9 mouse cellular contexts compared by ENCODE assay signal in genomic region chr7:89998624-89999006, GRCm38 (mm10). TPM values are rescaled to one million over a fixed set of nuclear protein-coding genes. Genes with fewer than 3 reads are reported as not detected.
A peak's percentile ranks its signal among the peaks of the same experiment; 100 is the strongest.
DNase-seq lines count a peak whose midpoint lies in the region; ATAC-seq lines count a peak whose summit lies in the region.
"Had no signal": no experiment of that assay in that cellular context is flagged by ENCODE, and none has a peak within 500 bp of the region (broad histone marks: within the 10 kb centered on the region; RNA-seq: fewer than 3 reads in every experiment).

No protein-coding gene starts in this region.

- H3K27ac ChIP-seq in liver, embryonic 12.5 days, result 0 out of 2 replicates have a peak overlapping the region, but pooled peaks have one; percentile 36
- no peak overlapping the region for H3K27ac ChIP-seq in liver, embryonic 11.5 days (ENCODE audit: low read depth, low read length)
- no peak overlapping the region for H3K27ac ChIP-seq in hindbrain, embryonic 14.5 days
- H3K27ac ChIP-seq in neural tube, embryonic 12.5 days, result no peak overlapping the region
- H3K27ac ChIP-seq: limb, embryonic 13.5 days had no signal

- H3K4me1 ChIP-seq in liver, embryonic 12.5 days, result peaks cover 19% of the 10 kb centered on the region
- no peaks in the 10 kb centered on the region for H3K4me1 ChIP-seq in liver, embryonic 11.5 days (replicated peaks; ENCODE audit: control insufficient read depth, insufficient read depth, low read length)
- peaks cover 4% of the 10 kb centered on the region; the same call in 1 of the 2 replicates for H3K4me1 ChIP-seq in hindbrain, embryonic 14.5 days (replicated peaks; ENCODE audit: control insufficient read depth, insufficient read depth, low read length)
- H3K4me1 ChIP-seq in neural tube, embryonic 12.5 days, result no peaks in the 10 kb centered on the region; the same call in 1 of the 2 replicates

- H3K4me3 ChIP-seq in liver, embryonic 12.5 days, result no peak overlapping the region
- no peak overlapping the region for H3K4me3 ChIP-seq in liver, embryonic 11.5 days (ENCODE audit: low read depth, low read length)
- H3K4me3 ChIP-seq in hindbrain, embryonic 14.5 days (replicated peaks; ENCODE audit: low read length), result no peak overlapping the region
- no peak overlapping the region for H3K4me3 ChIP-seq in neural tube, embryonic 12.5 days
- H3K4me3 ChIP-seq: limb, embryonic 13.5 days had no signal

- ATAC-seq in cerebellum, adult (ENCODE audit: insufficient number of reproducible peaks, low FRiP score, low TSS enrichment), result peak; percentile 90; the same call in 1 of the 2 replicates
- peak; percentile 64 for ATAC-seq in liver, embryonic 12.5 days
- ATAC-seq in liver, embryonic 11.5 days (replicated peaks; ENCODE audit: low FRiP score), result no peak
- ATAC-seq in hindbrain, embryonic 14.5 days (ENCODE audit: low FRiP score), result peak; percentile 57; the same call in 1 of the 2 replicates
- ATAC-seq in neural tube, embryonic 12.5 days (ENCODE audit: low FRiP score, low read depth), result peak; percentile 76

- H3K9ac ChIP-seq in liver, embryonic 12.5 days, result 0 out of 2 replicates have a peak overlapping the region, but pooled peaks have one; percentile 17
- H3K9ac ChIP-seq in liver, embryonic 11.5 days (ENCODE audit: low read depth, low read length), result no peak overlapping the region
- H3K9ac ChIP-seq in hindbrain, embryonic 14.5 days, result no peak overlapping the region
- no peak overlapping the region for H3K9ac ChIP-seq in neural tube, embryonic 12.5 days
- H3K9ac ChIP-seq: limb, embryonic 13.5 days had no signal

- WGBS in liver, embryonic 12.5 days (ENCODE audit: insufficient replicate concordance), result 67% methylated on average over 2 of the region's 2 CpGs
- WGBS in liver, embryonic 11.5 days, result 87% methylated on average over 2 of the region's 2 CpGs
- 77% methylated on average over 2 of the region's 2 CpGs for WGBS in hindbrain, embryonic 14.5 days
- WGBS in neural tube, embryonic 12.5 days, result 78% methylated on average over 2 of the region's 2 CpGs

- H3K4me2 ChIP-seq in liver, embryonic 12.5 days, result peak overlapping the region; percentile 50
- no peak overlapping the region; the same call in 1 of the 2 replicates for H3K4me2 ChIP-seq in liver, embryonic 11.5 days
- H3K4me2 ChIP-seq in hindbrain, embryonic 14.5 days (replicated peaks), result peak overlapping the region; percentile 42; the same call in 1 of the 2 replicates
- 0 out of 2 replicates have a peak overlapping the region, but pooled peaks have one; percentile 31 for H3K4me2 ChIP-seq in neural tube, embryonic 12.5 days (replicated peaks)
- H3K4me2 ChIP-seq: limb, embryonic 13.5 days had no signal

- no peaks in the 10 kb centered on the region for H3K36me3 ChIP-seq in liver, embryonic 12.5 days
- H3K36me3 ChIP-seq in liver, embryonic 11.5 days (ENCODE audit: control insufficient read depth, insufficient read depth, low read length), result no peaks in the 10 kb centered on the region
- no peaks in the 10 kb centered on the region for H3K36me3 ChIP-seq in hindbrain, embryonic 14.5 days (replicated peaks; ENCODE audit: control insufficient read depth, insufficient read depth)
- no peaks in the 10 kb centered on the region for H3K36me3 ChIP-seq in neural tube, embryonic 12.5 days
- H3K36me3 ChIP-seq: limb, embryonic 13.5 days had no signal

- no peaks in the 10 kb centered on the region; the same call in none of the 2 replicates for H3K27me3 ChIP-seq in liver, embryonic 12.5 days (replicated peaks)
- H3K27me3 ChIP-seq in liver, embryonic 11.5 days (replicated peaks; ENCODE audit: control insufficient read depth, insufficient read depth, low read length), result no peaks in the 10 kb centered on the region
- no peaks in the 10 kb centered on the region for H3K27me3 ChIP-seq in hindbrain, embryonic 14.5 days (ENCODE audit: control insufficient read depth, insufficient read depth, low read length)
- H3K27me3 ChIP-seq in neural tube, embryonic 12.5 days (replicated peaks), result no peaks in the 10 kb centered on the region
- H3K27me3 ChIP-seq: limb, embryonic 13.5 days had no signal

- no peak for DNase-seq in cerebellum, adult 9-11 months
- no peak for DNase-seq in liver, embryonic 11.5 days (ENCODE audit: low spot score)
- DNase-seq in hindbrain, embryonic 14.5 days (ENCODE audit: low spot score), result no peak
- no peak for DNase-seq in B cell, adult 2 months
- no peak for DNase-seq in natural killer cell, adult 2 months (ENCODE audit: low spot score in 2 of 2)

- no peaks in the 10 kb centered on the region for H3K9me3 ChIP-seq in liver, embryonic 12.5 days (replicated peaks)
- H3K9me3 ChIP-seq in liver, embryonic 11.5 days (ENCODE audit: control insufficient read depth, low read length), result no peaks in the 10 kb centered on the region
- no peaks in the 10 kb centered on the region for H3K9me3 ChIP-seq in hindbrain, embryonic 14.5 days (ENCODE audit: control insufficient read depth, low read length)
- no peaks in the 10 kb centered on the region for H3K9me3 ChIP-seq in neural tube, embryonic 12.5 days
- H3K9me3 ChIP-seq: limb, embryonic 13.5 days had no signal

RNA-seq across cellular contexts. Expression of gene Eed, which starts 17.8 kb away (rescaled TPM):
- 58.1 and 61.5 TPM in 2 replicates for polyA plus RNA-seq in liver, embryonic 12.5 days (2016; fragmentation: Nextera tagmentation; extraction: Ambion mirVana)
- polyA plus RNA-seq in liver, embryonic 11.5 days (2014; fragmentation: Nextera tagmentation; extraction: Ambion mirVana), result 68.4 and 77.1 TPM in 2 replicates
- polyA plus RNA-seq in hindbrain, embryonic 14.5 days (2014; fragmentation: Nextera tagmentation; extraction: Ambion mirVana), result 27.8 and 30.9 TPM in 2 replicates
- 65.6 and 66.0 TPM in 2 replicates for polyA plus RNA-seq in neural tube, embryonic 12.5 days (2016; fragmentation: Nextera tagmentation; extraction: Ambion mirVana)

RNA-seq across cellular contexts. Expression of gene Hikeshi, which starts 57.6 kb away (rescaled TPM):
- polyA plus RNA-seq in liver, embryonic 12.5 days (2016; fragmentation: Nextera tagmentation; extraction: Ambion mirVana), result 92.6 and 94.9 TPM in 2 replicates
- 138 and 146 TPM in 2 replicates for polyA plus RNA-seq in liver, embryonic 11.5 days (2014; fragmentation: Nextera tagmentation; extraction: Ambion mirVana)
- polyA plus RNA-seq in hindbrain, embryonic 14.5 days (2014; fragmentation: Nextera tagmentation; extraction: Ambion mirVana), result 128 and 145 TPM in 2 replicates
- polyA plus RNA-seq in neural tube, embryonic 12.5 days (2016; fragmentation: Nextera tagmentation; extraction: Ambion mirVana), result 134 and 135 TPM in 2 replicates
